Mouse (Mus musculus) heart, embryonic 11.5 days (tissue): ENCODE measurements around the gene Vtn. TPM values are rescaled to one million over a fixed set of nuclear protein-coding genes. Genes with fewer than 3 reads are reported as not detected.

Experiments used
- ATAC-seq: fragments of 200-750 bp; cut with Nextera tagmentation; replicated peaks from 2 replicates; pipeline ENCODE4 v1.8.0; 2017; ENCODE audit warnings: moderate library complexity; ENCODE audit not compliant: insufficient number of reproducible peaks, low FRiP score, low TSS enrichment
- H3K27ac ChIP-seq: fragments of 300-500 bp; sonication (generic); 2 replicates; pipeline ENCODE4 v1.5.1; 2014; ENCODE audit warnings: mild to moderate bottlenecking, low read depth, low read length
- H3K27me3 ChIP-seq: fragments of 300-500 bp; sonication (generic); 2 replicates; pipeline ENCODE4 v1.6.1; 2014; ENCODE audit warnings: mild to moderate bottlenecking, low read length, mixed read lengths; ENCODE audit not compliant: control insufficient read depth, insufficient read depth
- H3K36me3 ChIP-seq: fragments of 300-500 bp; sonication (generic); 2 replicates; pipeline ENCODE4 v1.6.1; 2014; ENCODE audit warnings: mild to moderate bottlenecking, low read length, moderate library complexity, mixed read lengths; ENCODE audit not compliant: control insufficient read depth, insufficient read depth
- H3K4me1 ChIP-seq: fragments of 300-500 bp; sonication (generic); 2 replicates; pipeline ENCODE4 v1.6.1; 2014; ENCODE audit warnings: low read length; ENCODE audit not compliant: control insufficient read depth, insufficient read depth
- H3K4me2 ChIP-seq: fragments of 300-500 bp; sonication (generic); 2 replicates; pipeline ENCODE4 v1.6.1; 2014; ENCODE audit warnings: mild to moderate bottlenecking, moderate library complexity
- H3K4me3 ChIP-seq: fragments of 300-500 bp; sonication (generic); 2 replicates; pipeline ENCODE4 v1.5.1; 2014; ENCODE audit warnings: low read depth, low read length
- H3K9ac ChIP-seq: fragments of 300-500 bp; sonication (generic); 2 replicates; pipeline ENCODE4 v1.6.1; 2014; ENCODE audit warnings: mild to moderate bottlenecking, low read depth, low read length, moderate library complexity
- H3K9me3 ChIP-seq: fragments of 300-500 bp; sonication (generic); replicated peaks from 2 replicates; pipeline ENCODE4 v1.6.1; 2016; ENCODE audit warnings: low read length; ENCODE audit not compliant: control insufficient read depth
- WGBS: fragments of 180-500 bp; shearing (Covaris S2); extraction: QIAGEN DNeasy Blood & Tissue Kit; methylation state at CpG from one replicate; pipeline ENCODE4 v1.1.7; 2014; ENCODE audit not compliant: insufficient replicate concordance; 5-methylcytosine and 5-hydroxymethylcytosine counted together
- polyA plus RNA-seq: library from polyadenylated mRNA; unstranded; fragments of >200 nt; fragmentation: Nextera tagmentation; extraction: Ambion mirVana; gene quantifications from 2 replicates; pipeline ENCODE4 v1.2.1, GENCODE M21; 2014

Vtn gene
- 0.54 and 4.6 TPM in 2 replicates for polyA plus RNA-seq

DNA sequence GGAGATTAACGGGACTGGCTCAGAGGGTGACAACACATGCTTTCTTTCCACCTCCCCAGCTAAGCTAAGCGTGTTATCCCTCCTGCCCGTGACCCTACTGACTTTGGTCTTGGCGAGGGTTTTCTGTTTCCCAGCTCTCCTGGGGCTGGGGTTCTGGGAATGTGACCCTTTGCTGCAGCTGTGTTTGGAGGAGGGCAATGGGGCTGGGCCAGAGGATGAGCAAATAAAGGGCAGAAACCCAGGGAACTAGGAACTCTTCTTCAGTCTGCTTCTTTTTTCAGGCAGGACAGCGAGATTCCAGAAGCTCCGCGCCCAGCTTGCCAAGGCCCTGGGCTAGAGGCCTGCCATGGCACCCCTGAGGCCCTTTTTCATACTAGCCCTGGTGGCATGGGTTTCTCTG, at the start of gene Vtn:
Vtn (plus strand) TSS at position 88 of the 400 bp plus-strand sequence.
- 55% methylated on average over 7 of the region's 7 CpGs for WGBS
- no peak within 1 kb of the TSS for H3K9ac ChIP-seq
- peak within 1 kb of the TSS; percentile 48 for H3K4me3 ChIP-seq
- peaks cover 9% of the 10 kb centered on the region; the same call in 1 of the 2 replicates for H3K4me1 ChIP-seq
- peak within 1 kb of the TSS; percentile 93 for H3K4me2 ChIP-seq
- no peak for ATAC-seq
- H3K36me3 ChIP-seq, result no peaks in the 10 kb centered on the region
- H3K27ac ChIP-seq, result no peak within 1 kb of the TSS
- no peaks in the 10 kb centered on the region for H3K9me3 ChIP-seq
- peaks cover 70% of the 10 kb centered on the region for H3K27me3 ChIP-seq

DNA sequence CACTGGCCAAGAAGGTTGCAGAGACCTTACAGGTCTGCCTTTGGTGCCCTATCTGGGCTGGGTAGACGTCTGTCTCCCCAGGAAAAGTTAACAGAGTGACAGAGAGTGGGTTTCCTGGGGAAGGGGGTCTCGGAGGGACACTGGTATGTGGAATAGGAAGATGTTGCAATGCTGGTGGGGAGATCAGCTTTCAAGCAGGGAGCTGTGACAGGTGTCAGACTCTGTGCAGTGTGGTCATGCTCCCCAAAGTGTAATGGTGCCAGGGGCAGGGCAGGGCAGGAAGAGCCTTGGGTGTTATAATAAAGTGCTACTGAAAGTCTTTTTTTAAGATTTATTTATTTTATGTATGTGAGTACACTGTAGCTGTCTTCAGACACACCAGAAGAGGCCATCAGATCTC, 48.6 kb upstream of the Vtn start:
- 35% methylated on average over 2 of the region's 2 CpGs for WGBS
- H3K4me3 ChIP-seq, result no peak overlapping the region
- no peak overlapping the region for H3K9ac ChIP-seq
- H3K36me3 ChIP-seq, result no peaks in the 10 kb centered on the region
- no peak overlapping the region for H3K4me2 ChIP-seq
- no peaks in the 10 kb centered on the region for H3K4me1 ChIP-seq
- H3K27ac ChIP-seq, result no peak overlapping the region
- H3K9me3 ChIP-seq, result no peaks in the 10 kb centered on the region
- no peaks in the 10 kb centered on the region for H3K27me3 ChIP-seq
- no peak for ATAC-seq

DNA sequence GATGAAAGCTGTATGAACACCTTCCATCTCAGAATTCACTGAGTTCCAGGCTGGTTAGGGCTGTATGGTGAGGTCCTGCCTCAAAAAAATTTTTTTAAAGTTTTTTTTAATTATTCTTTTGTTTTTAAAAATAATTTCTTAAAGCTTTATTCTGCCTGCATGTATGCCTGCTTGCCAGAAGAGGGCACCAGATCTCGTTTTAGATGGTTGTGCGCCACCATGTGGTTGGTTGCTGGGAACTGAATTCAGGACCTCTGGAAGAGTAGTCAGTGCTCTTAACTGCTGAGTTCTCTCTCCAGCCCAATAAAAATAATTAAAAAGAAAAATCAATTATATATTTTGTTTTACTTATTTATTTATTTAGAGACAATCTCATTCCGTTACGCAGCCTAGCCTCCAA, 45.2 kb upstream of the Vtn start:
- Histone ChIP-seq H3K27ac (no peak overlapping the region), H3K27me3 (0 out of 2 replicates have a peak, but pooled peaks cover 2% of the 10 kb centered on the region), H3K9ac (no peak overlapping the region), H3K4me1 (peaks cover 3% of the 10 kb centered on the region; the same call in 1 of the 2 replicates), H3K4me3 (no peak overlapping the region), H3K4me2 (no peak overlapping the region), H3K9me3 (no peaks in the 10 kb centered on the region), H3K36me3 (no peaks in the 10 kb centered on the region)
- WGBS, result 8% methylated on average over 4 of the region's 4 CpGs
- no peak for ATAC-seq

DNA sequence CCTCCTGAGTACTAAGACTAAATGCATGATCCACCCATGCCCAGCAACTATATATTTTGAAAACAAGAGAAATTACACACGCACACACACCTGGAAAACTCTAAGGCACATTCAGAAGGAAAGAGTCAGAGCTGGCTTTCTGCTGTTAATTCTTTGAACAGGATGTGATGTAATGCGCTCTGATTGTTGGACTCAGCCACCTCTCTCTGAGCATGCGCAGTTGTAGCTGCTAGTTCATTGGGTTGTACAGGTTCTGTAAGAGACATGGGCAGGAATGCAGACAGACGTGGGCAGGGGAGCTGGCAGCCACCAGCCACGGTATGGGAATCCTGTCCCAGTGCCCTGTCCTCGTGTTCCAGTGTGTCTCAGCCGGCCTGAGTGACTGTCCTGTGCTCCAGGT, 44.6 kb upstream of the Vtn start:
- Histone ChIP-seq H3K4me2 (no peak overlapping the region), H3K9ac (no peak overlapping the region), H3K27me3 (0 out of 2 replicates have a peak, but pooled peaks cover 2% of the 10 kb centered on the region), H3K27ac (no peak overlapping the region), H3K4me3 (no peak overlapping the region), H3K4me1 (peaks cover 3% of the 10 kb centered on the region; the same call in 1 of the 2 replicates), H3K36me3 (no peaks in the 10 kb centered on the region), H3K9me3 (no peaks in the 10 kb centered on the region)
- ATAC-seq, result no peak
- WGBS, result 68% methylated on average over 7 of the region's 7 CpGs

DNA sequence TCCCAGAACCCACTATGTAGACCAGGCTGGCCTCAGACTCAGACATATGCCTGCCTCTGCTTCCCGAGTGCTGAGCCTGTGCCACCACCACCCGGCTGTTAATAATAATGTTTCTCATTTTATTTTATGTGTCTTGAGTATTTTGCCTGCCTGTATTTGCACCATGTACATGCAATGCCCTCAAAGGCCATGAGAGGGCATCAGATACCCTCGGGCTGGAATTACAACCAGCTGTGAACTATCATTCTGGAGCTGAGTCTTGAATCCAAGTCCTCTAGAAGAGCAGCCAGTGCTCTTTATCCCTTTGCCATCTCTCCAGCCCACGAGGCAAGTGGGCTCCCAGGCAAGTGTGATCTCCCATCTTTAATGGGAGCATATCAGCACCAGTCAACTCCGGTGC, 43.6 kb upstream of the Vtn start:
- 30% methylated on average over 5 of the region's 5 CpGs for WGBS
- Histone ChIP-seq H3K36me3 (no peaks in the 10 kb centered on the region), H3K4me3 (no peak overlapping the region), H3K9me3 (no peaks in the 10 kb centered on the region), H3K27ac (no peak overlapping the region), H3K9ac (no peak overlapping the region), H3K4me2 (peak overlapping the region; percentile 27), H3K4me1 (peaks cover 3% of the 10 kb centered on the region; the same call in 1 of the 2 replicates), H3K27me3 (0 out of 2 replicates have a peak, but pooled peaks cover 2% of the 10 kb centered on the region)
- no peak for ATAC-seq

DNA sequence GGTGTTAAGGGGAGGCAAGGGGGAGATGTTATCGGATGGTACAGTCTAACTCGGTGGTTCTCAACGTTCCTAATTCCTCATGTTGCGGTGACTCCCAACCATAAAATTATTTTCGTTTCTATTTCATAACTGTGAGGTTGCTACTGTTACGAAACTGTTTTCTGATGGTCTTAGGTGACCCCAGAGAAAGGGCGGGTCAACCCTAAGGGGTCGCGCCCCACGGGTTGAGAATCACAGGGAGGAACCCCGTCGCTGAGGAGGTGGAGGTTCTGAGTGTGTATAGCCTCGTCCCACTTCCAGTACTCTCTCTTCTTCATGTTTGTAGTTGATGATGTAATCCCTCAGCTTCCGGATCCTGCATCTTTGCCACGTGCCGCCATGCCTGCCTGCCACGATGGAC, 40.2 kb upstream of the Vtn start:
- H3K27me3 ChIP-seq, result 0 out of 2 replicates have a peak, but pooled peaks cover 2% of the 10 kb centered on the region
- no peaks in the 10 kb centered on the region for H3K9me3 ChIP-seq
- ATAC-seq, result no peak
- no peaks in the 10 kb centered on the region for H3K36me3 ChIP-seq
- no peak overlapping the region for H3K4me3 ChIP-seq
- no peak overlapping the region for H3K27ac ChIP-seq
- H3K9ac ChIP-seq, result no peak overlapping the region
- 75% methylated on average over 17 of the region's 17 CpGs for WGBS
- no peak overlapping the region for H3K4me2 ChIP-seq
- H3K4me1 ChIP-seq, result peaks cover 5% of the 10 kb centered on the region

DNA sequence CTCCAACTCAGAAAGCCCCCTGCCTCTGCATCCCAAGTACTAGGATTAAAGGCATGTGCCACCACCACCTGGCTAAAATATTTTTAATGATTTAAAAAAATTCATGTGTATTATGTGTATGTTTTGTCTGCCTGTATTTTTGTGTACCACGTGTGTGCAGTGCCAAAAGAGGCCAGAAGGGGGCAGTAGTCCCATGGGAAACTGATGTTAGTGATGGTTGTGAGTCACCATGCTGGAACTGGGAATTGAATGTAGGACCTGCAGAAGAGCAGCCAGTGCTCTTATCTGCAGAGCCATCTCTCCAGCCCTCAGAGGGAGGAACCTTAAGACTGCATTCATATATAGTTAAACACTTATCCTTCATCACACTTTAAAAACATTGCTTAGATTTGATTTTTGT, 37.0 kb upstream of the Vtn start:
- no peaks in the 10 kb centered on the region for H3K36me3 ChIP-seq
- no peak overlapping the region for H3K4me3 ChIP-seq
- H3K9me3 ChIP-seq, result no peaks in the 10 kb centered on the region
- H3K4me2 ChIP-seq, result no peak overlapping the region
- no peaks in the 10 kb centered on the region for H3K27me3 ChIP-seq
- 58% methylated on average over 1 of the region's 1 CpGs for WGBS
- no peak overlapping the region for H3K9ac ChIP-seq
- no peak for ATAC-seq
- peaks cover 24% of the 10 kb centered on the region for H3K4me1 ChIP-seq
- H3K27ac ChIP-seq, result no peak overlapping the region

DNA sequence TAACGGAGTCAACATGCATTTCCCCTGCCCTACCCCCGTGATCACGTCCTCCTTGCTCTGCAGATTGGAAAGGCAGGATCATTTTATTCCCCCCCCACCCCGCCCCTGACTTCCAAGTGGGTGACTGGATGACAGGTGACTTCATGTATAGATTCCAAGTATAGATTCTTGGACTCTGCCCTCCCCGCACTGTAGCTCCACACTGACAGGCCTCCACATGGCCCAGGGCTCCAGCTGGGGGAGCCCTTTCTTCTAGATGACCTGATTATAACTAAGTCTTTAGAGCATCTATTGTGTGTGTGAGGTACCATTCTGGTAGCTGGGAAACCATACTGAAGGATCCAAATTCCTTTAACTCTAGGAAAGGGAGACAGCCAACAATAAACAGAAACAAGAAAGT, 36.2 kb upstream of the Vtn start:
- Histone ChIP-seq H3K36me3 (no peaks in the 10 kb centered on the region), H3K4me2 (no peak overlapping the region), H3K27me3 (no peaks in the 10 kb centered on the region), H3K9me3 (no peaks in the 10 kb centered on the region), H3K4me3 (no peak overlapping the region), H3K4me1 (peaks cover 24% of the 10 kb centered on the region), H3K9ac (no peak overlapping the region), H3K27ac (no peak overlapping the region)
- no peak for ATAC-seq
- 84% methylated on average over 5 of the region's 5 CpGs for WGBS

DNA sequence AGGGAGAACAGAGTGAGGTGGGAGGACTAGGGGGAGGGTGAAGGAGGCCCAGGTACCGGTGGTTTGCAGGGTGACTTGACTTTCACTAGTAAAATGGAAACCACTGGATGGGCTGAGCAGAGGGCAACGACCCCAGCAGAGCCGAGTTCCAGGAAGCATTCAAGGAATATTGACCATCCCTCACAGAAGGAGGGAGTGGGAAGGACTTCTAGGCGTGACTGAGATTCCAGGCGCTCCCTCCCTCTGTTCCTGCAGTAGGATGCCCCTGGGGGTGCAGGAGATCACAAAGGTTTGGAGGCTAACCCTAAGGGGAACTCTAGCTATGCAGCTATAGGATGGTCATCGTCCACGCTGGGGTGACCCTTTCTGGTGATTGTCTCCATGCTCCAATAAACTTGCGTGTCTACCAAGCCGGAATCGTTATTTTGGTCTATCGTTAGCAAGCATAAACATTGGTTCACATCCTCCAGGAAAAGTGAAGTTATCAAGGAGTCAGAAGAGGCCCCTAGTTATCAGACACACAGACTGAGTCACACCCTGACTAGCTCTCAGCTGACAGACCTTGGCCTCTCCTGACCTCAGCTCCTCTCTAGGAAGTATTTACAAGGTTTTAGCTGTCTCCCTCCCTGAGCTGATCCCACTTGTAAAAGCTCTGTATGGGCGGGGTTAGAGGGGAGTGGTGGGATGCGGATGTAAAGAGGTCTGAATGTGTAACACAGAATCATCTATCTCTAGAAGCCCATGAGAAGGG, 35.4 kb upstream of the Vtn start:
- no peak overlapping the region for H3K27ac ChIP-seq
- 0 out of 2 replicates have a peak, but pooled peaks have one; percentile 22 for ATAC-seq
- no peaks in the 10 kb centered on the region for H3K9me3 ChIP-seq
- no peak overlapping the region for H3K4me2 ChIP-seq
- peaks cover 24% of the 10 kb centered on the region for H3K4me1 ChIP-seq
- no peak overlapping the region; the same call in 1 of the 2 replicates for H3K9ac ChIP-seq
- 46% methylated on average over 13 of the region's 13 CpGs for WGBS
- no peaks in the 10 kb centered on the region for H3K36me3 ChIP-seq
- H3K27me3 ChIP-seq, result no peaks in the 10 kb centered on the region
- no peak overlapping the region for H3K4me3 ChIP-seq
